9 mouse cellular contexts compared by ENCODE assay signal in the genomic region with DNA sequence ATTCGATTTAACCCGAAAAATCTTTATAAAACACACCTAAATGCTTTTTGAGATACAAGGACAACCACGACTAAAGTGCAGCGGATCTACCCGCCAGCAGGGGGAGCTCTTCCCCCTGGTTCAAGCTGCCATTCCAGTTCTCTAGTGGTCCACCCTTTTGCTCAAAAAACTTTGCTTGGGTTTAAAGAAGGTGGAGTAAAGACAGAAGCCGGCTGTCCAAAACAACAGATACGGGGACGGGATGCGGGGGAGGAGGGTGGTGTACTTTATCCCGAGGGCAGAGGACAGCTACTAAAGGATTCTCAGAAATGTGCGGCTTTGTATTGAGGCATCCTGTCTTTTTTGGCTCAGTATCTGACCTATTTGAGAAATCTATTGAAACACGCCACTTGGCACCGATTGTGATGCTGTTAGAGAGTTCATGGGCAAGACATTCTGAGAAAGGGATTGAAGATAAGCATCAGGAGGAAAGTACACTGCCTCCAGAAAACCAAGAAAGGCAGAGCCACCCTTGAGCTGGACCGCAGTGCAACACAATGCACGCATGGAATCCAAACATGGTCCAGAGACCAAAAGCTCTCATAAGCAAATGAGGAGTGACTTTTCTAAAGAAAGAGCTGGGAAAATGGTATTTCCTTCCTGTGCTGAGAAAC.
DNase-seq lines count a peak whose midpoint lies in the region; ATAC-seq and TF ChIP-seq lines count a peak whose summit lies in the region.
"Had no signal": no experiment of that assay in that cellular context is flagged by ENCODE, and none has a peak within 500 bp of the region (broad histone marks: within the 10 kb centered on the region; RNA-seq: fewer than 3 reads in every experiment).

No protein-coding gene starts in this region.

- no peak for TF ChIP-seq POLR2A in limb, embryonic 14.5 days (IDR thresholded peaks at IDR 0.05; ENCODE audit: borderline replicate concordance, extremely low read depth, insufficient read depth, insufficient read length)

- no peaks in the 10 kb centered on the region for H3K4me1 ChIP-seq in midbrain, embryonic 13.5 days (replicated peaks)
- H3K4me1 ChIP-seq in midbrain, embryonic 11.5 days (ENCODE audit: control insufficient read depth, insufficient read depth, low read length) = no peaks in the 10 kb centered on the region
- peaks cover 23% of the 10 kb centered on the region for H3K4me1 ChIP-seq in limb, embryonic 14.5 days (ENCODE audit: control insufficient read depth, insufficient read depth, low read length)
- H3K4me1 ChIP-seq: neural tube, embryonic 12.5 days had no signal

- H3K4me3 ChIP-seq in midbrain, embryonic 13.5 days (replicated peaks) = no peak overlapping the region
- H3K4me3 ChIP-seq in midbrain, embryonic 11.5 days (ENCODE audit: low read depth, low read length) = no peak overlapping the region
- H3K4me3 ChIP-seq in limb, embryonic 14.5 days (replicated peaks; ENCODE audit: low read length) = no peak overlapping the region
- H3K4me3 ChIP-seq: neural tube, embryonic 12.5 days had no signal

- ATAC-seq in midbrain, embryonic 13.5 days = 0 out of 2 replicates have a peak, but pooled peaks have one; percentile 40
- no peak for ATAC-seq in midbrain, embryonic 11.5 days (ENCODE audit: low FRiP score)
- ATAC-seq in limb, embryonic 14.5 days (ENCODE audit: low FRiP score, low read depth) = no peak

- 44% methylated on average over 15 of the region's 15 CpGs for WGBS in midbrain, embryonic 13.5 days
- 42% methylated on average over 15 of the region's 15 CpGs for WGBS in midbrain, embryonic 11.5 days
- 45% methylated on average over 15 of the region's 15 CpGs for WGBS in limb, embryonic 14.5 days

- H3K9ac ChIP-seq in midbrain, embryonic 13.5 days (replicated peaks) = no peak overlapping the region
- no peak overlapping the region for H3K9ac ChIP-seq in midbrain, embryonic 11.5 days (ENCODE audit: low read length)
- no peak overlapping the region for H3K9ac ChIP-seq in limb, embryonic 14.5 days (ENCODE audit: low read depth, low read length, severe bottlenecking)
- H3K9ac ChIP-seq: neural tube, embryonic 12.5 days had no signal

- no peaks in the 10 kb centered on the region for H3K9me3 ChIP-seq in midbrain, embryonic 13.5 days
- H3K9me3 ChIP-seq in midbrain, embryonic 11.5 days (ENCODE audit: control insufficient read depth, low read length) = no peaks in the 10 kb centered on the region
- no peaks in the 10 kb centered on the region for H3K9me3 ChIP-seq in limb, embryonic 14.5 days (ENCODE audit: control insufficient read depth, low read length)
- H3K9me3 ChIP-seq: neural tube, embryonic 12.5 days had no signal

- intact Hi-C loops in heart, postnatal 14 days (cut with DNase I) = loop anchor here (5.0 kb wide), 2 partner anchors 201 to 1404 kb away; no protein-coding TSS in a partner anchor

- DNase-seq in midbrain, embryonic 11.5 days (ENCODE audit: low spot score, missing footprints) = no peak
- DNase-seq in adrenal gland, postnatal 14 days = peak; percentile 65
- DNase-seq in embryo, embryonic 9.5 days (ENCODE audit: extremely low spot score) = peak; percentile 43
- peak; percentile 69 to 72 for DNase-seq in heart, postnatal 14 days
- peak; percentile 51 for DNase-seq in limb, embryonic 14.5 days (ENCODE audit: low spot score)
- DNase-seq in right cerebral cortex, adult 18-20 months = peak; percentile 60
- peak; percentile 14 for DNase-seq in yolk sac, embryonic 10.5 days (ENCODE audit: low spot score)

- H3K4me2 ChIP-seq in midbrain, embryonic 13.5 days (replicated peaks) = no peak overlapping the region
- no peak overlapping the region for H3K4me2 ChIP-seq in midbrain, embryonic 11.5 days
- H3K4me2 ChIP-seq in limb, embryonic 14.5 days (replicated peaks; ENCODE audit: low read depth, low read length, severe bottlenecking) = no peak overlapping the region
- H3K4me2 ChIP-seq: neural tube, embryonic 12.5 days had no signal

- no peak overlapping the region for H3K27ac ChIP-seq in midbrain, embryonic 13.5 days
- no peak overlapping the region for H3K27ac ChIP-seq in midbrain, embryonic 11.5 days (ENCODE audit: low read depth, low read length)
- no peak overlapping the region for H3K27ac ChIP-seq in limb, embryonic 14.5 days (replicated peaks; ENCODE audit: low read depth, low read length)
- H3K27ac ChIP-seq: neural tube, embryonic 12.5 days had no signal

- H3K27me3 ChIP-seq in midbrain, embryonic 13.5 days = no peaks in the 10 kb centered on the region
- H3K27me3 ChIP-seq in midbrain, embryonic 11.5 days (ENCODE audit: control insufficient read depth, insufficient read depth, low read length) = no peaks in the 10 kb centered on the region
- no peaks in the 10 kb centered on the region for H3K27me3 ChIP-seq in limb, embryonic 14.5 days (ENCODE audit: control insufficient read depth, insufficient read depth, low read length)
- H3K27me3 ChIP-seq: neural tube, embryonic 12.5 days had no signal

- H3K36me3 ChIP-seq in midbrain, embryonic 13.5 days = no peaks in the 10 kb centered on the region
- no peaks in the 10 kb centered on the region for H3K36me3 ChIP-seq in midbrain, embryonic 11.5 days (ENCODE audit: control insufficient read depth, insufficient read depth, low read length)
- no peaks in the 10 kb centered on the region for H3K36me3 ChIP-seq in limb, embryonic 14.5 days (ENCODE audit: control insufficient read depth, insufficient read depth, low read length)
- H3K36me3 ChIP-seq: neural tube, embryonic 12.5 days had no signal
